In genomic region chr3:55648299-55648698, GRCm38 (mm10) we compare ENCODE assay signal across 19 mouse cellular contexts.
DNase-seq lines count a peak whose midpoint lies in the region; ATAC-seq lines count a peak whose summit lies in the region.
"Had no signal": no experiment of that assay in that cellular context is flagged by ENCODE, and none has a peak within 500 bp of the region (broad histone marks: within the 10 kb centered on the region; RNA-seq: fewer than 3 reads in every experiment).

No protein-coding gene starts in this region.

- H3K9me3 ChIP-seq in embryonic facial prominence, embryonic 14.5 days (ENCODE audit: control insufficient read depth, low read length), result no peaks in the 10 kb centered on the region
- H3K9me3 ChIP-seq in embryonic facial prominence, embryonic 10.5 days, result no peaks in the 10 kb centered on the region
- H3K9me3 ChIP-seq in hindbrain, embryonic 16.5 days (ENCODE audit: control insufficient read depth, low read length), result no peaks in the 10 kb centered on the region
- H3K9me3 ChIP-seq in hindbrain, embryonic 12.5 days (replicated peaks), result no peaks in the 10 kb centered on the region
- H3K9me3 ChIP-seq: embryonic facial prominence, embryonic 13.5 days had no signal

- H3K9ac ChIP-seq in embryonic facial prominence, embryonic 14.5 days (ENCODE audit: low read depth, low read length), result no peak overlapping the region
- H3K9ac ChIP-seq in hindbrain, embryonic 16.5 days (ENCODE audit: low read depth, low read length), result no peak overlapping the region
- H3K9ac ChIP-seq in hindbrain, embryonic 12.5 days, result no peak overlapping the region
- H3K9ac ChIP-seq: embryonic facial prominence, embryonic 13.5 days had no signal

- H3K27me3 ChIP-seq in embryonic facial prominence, embryonic 14.5 days (replicated peaks; ENCODE audit: control insufficient read depth, insufficient read depth, low read length), result no peaks in the 10 kb centered on the region
- H3K27me3 ChIP-seq in embryonic facial prominence, embryonic 10.5 days (replicated peaks; ENCODE audit: low read depth, poor library complexity, severe bottlenecking), result no peaks in the 10 kb centered on the region
- H3K27me3 ChIP-seq in hindbrain, embryonic 16.5 days (replicated peaks; ENCODE audit: control insufficient read depth, insufficient read depth, low read length), result no peaks in the 10 kb centered on the region
- no peaks in the 10 kb centered on the region for H3K27me3 ChIP-seq in hindbrain, embryonic 12.5 days
- H3K27me3 ChIP-seq: embryonic facial prominence, embryonic 13.5 days had no signal

- no peak overlapping the region for H3K4me3 ChIP-seq in embryonic facial prominence, embryonic 14.5 days (ENCODE audit: low read depth, low read length)
- H3K4me3 ChIP-seq in embryonic facial prominence, embryonic 10.5 days, result no peak overlapping the region
- H3K4me3 ChIP-seq in hindbrain, embryonic 16.5 days (ENCODE audit: low read length), result no peak overlapping the region
- H3K4me3 ChIP-seq in hindbrain, embryonic 12.5 days, result no peak overlapping the region
- H3K4me3 ChIP-seq: embryonic facial prominence, embryonic 13.5 days had no signal

- no peak overlapping the region for H3K27ac ChIP-seq in embryonic facial prominence, embryonic 14.5 days (replicated peaks; ENCODE audit: low read depth, low read length)
- H3K27ac ChIP-seq in embryonic facial prominence, embryonic 10.5 days (replicated peaks), result no peak overlapping the region
- no peak overlapping the region; the same call in 1 of the 2 replicates for H3K27ac ChIP-seq in hindbrain, embryonic 16.5 days (ENCODE audit: low read depth, low read length)
- no peak overlapping the region for H3K27ac ChIP-seq in hindbrain, embryonic 12.5 days
- H3K27ac ChIP-seq: embryonic facial prominence, embryonic 13.5 days; kidney, postnatal 0 days had no signal

- ATAC-seq in embryonic facial prominence, embryonic 14.5 days (ENCODE audit: low read depth), result no peak
- peak; percentile 43; the same call in 1 of the 2 replicates for ATAC-seq in hindbrain, embryonic 16.5 days
- no peak for ATAC-seq in hindbrain, embryonic 12.5 days (ENCODE audit: low FRiP score)
- ATAC-seq: activated CD4-positive, CD25-positive, alpha-beta regulatory T cell, adult 4 months had no signal

- peak; percentile 33 for DNase-seq in embryonic facial prominence, embryonic 14.5 days (ENCODE audit: low spot score)
- DNase-seq in embryonic facial prominence, embryonic 10.5 days (ENCODE audit: low spot score), result no peak
- peak; percentile 44 for DNase-seq in retina, postnatal 1 day
- no peak for DNase-seq in retina, embryonic 14.5 days (ENCODE audit: low spot score)
- DNase-seq in thymus, postnatal 25 days, result no peak
- DNase-seq: adrenal gland, adult 8-10 months; gastrocnemius, postnatal 14 days; heart, adult 11 months; kidney, adult 2 months; lung, postnatal 10 days; right cerebral cortex, postnatal 25 days; spleen, adult 18-20 months had no signal

- no peak overlapping the region for H3K4me2 ChIP-seq in embryonic facial prominence, embryonic 14.5 days (ENCODE audit: low read depth, low read length)
- no peak overlapping the region for H3K4me2 ChIP-seq in hindbrain, embryonic 16.5 days (ENCODE audit: low read length)
- no peak overlapping the region for H3K4me2 ChIP-seq in hindbrain, embryonic 12.5 days (replicated peaks)
- H3K4me2 ChIP-seq: embryonic facial prominence, embryonic 13.5 days; heart, embryonic 11.5 days; midbrain, embryonic 11.5 days had no signal

- peaks cover 20% of the 10 kb centered on the region for H3K4me1 ChIP-seq in embryonic facial prominence, embryonic 14.5 days (ENCODE audit: control insufficient read depth, insufficient read depth, low read length)
- peaks cover 39% of the 10 kb centered on the region for H3K4me1 ChIP-seq in embryonic facial prominence, embryonic 10.5 days
- no peaks in the 10 kb centered on the region; the same call in none of the 2 replicates for H3K4me1 ChIP-seq in hindbrain, embryonic 16.5 days (ENCODE audit: control insufficient read depth, insufficient read depth, low read depth, low read length)
- H3K4me1 ChIP-seq in hindbrain, embryonic 12.5 days, result peaks cover 18% of the 10 kb centered on the region

- peaks cover 22% of the 10 kb centered on the region for H3K36me3 ChIP-seq in embryonic facial prominence, embryonic 14.5 days (ENCODE audit: control insufficient read depth, insufficient read depth, low read length)
- peaks cover 8% of the 10 kb centered on the region for H3K36me3 ChIP-seq in embryonic facial prominence, embryonic 10.5 days (replicated peaks)
- H3K36me3 ChIP-seq in hindbrain, embryonic 16.5 days (ENCODE audit: control insufficient read depth, insufficient read depth, low read length), result peaks cover 3% of the 10 kb centered on the region
- H3K36me3 ChIP-seq in hindbrain, embryonic 12.5 days, result peaks cover 15% of the 10 kb centered on the region; the same call in 1 of the 2 replicates

- 50% methylated on average over 4 of the region's 4 CpGs for WGBS in embryonic facial prominence, embryonic 14.5 days
- 81% methylated on average over 4 of the region's 4 CpGs for WGBS in embryonic facial prominence, embryonic 10.5 days
- WGBS in hindbrain, embryonic 16.5 days, result 72% methylated on average over 4 of the region's 4 CpGs
- WGBS in hindbrain, embryonic 12.5 days, result 79% methylated on average over 4 of the region's 4 CpGs

Comparison
In these comparisons a context has a peak if more than half of its experiments do, and no peak if none do; other contexts are left out.
1. DNase-seq: peak in embryonic facial prominence, embryonic 14.5 days (single experiment) and retina, postnatal 1 day (single experiment); none in embryonic facial prominence, embryonic 10.5 days (single experiment), retina, embryonic 14.5 days (single experiment) and thymus, postnatal 25 days (single experiment).